Mouse (Mus musculus): ENCODE results near the gene Ctu1.
"Not testable (repeated sequence)": the region's sequence is repeated elsewhere in the genome, so short reads cannot be mapped to it uniquely, and the experiment has no call there.

The Ctu1 gene

GRCm38 (mm10) chr7:43678517-43678916, 6.7 kb downstream of the Ctu1 start:
- no peak for DNase-seq (ENCODE audit: extremely low read depth, low read depth)

- DNase-seq (ENCODE audit: extremely low read depth, low read depth) = no peak
These were observed 9.1 kb downstream of the Ctu1 start for GRCm38 (mm10) chr7:43680960-43681359.

- DNase-seq (ENCODE audit: extremely low read depth, low read depth) = not testable (repeated sequence)
These were observed 10.7 kb downstream of the Ctu1 start for GRCm38 (mm10) chr7:43682511-43682910.

- DNase-seq (ENCODE audit: extremely low read depth, low read depth) = no peak
These were observed 13.3 kb downstream of the Ctu1 start for GRCm38 (mm10) chr7:43685088-43685487.

GRCm38 (mm10) chr7:43690118-43690517, 18.3 kb downstream of the Ctu1 start, which contains the start of gene Klk14:
Gene Klk14, plus strand, starts transcription at chr7:43690418.
- no peak for DNase-seq (ENCODE audit: extremely low read depth, low read depth)

- DNase-seq (ENCODE audit: extremely low read depth, low read depth) = no peak
These were observed 38.2 kb downstream of the Ctu1 start for GRCm38 (mm10) chr7:43710031-43710430.

- DNase-seq (ENCODE audit: extremely low read depth, low read depth) = no peak
These were observed 40.5 kb downstream of the Ctu1 start, which contains the start of gene Klk13 for GRCm38 (mm10) chr7:43712267-43712666. Gene Klk13, plus strand, starts transcription at chr7:43712567.

- DNase-seq (ENCODE audit: extremely low read depth, low read depth) = no peak
These were observed 41.1 kb downstream of the Ctu1 start for GRCm38 (mm10) chr7:43712917-43713316.

GRCm38 (mm10) chr7:43713741-43714351, 42.0 kb downstream of the Ctu1 start:
- no peak for DNase-seq (ENCODE audit: extremely low read depth, low read depth)

Data from MEL-GATA-1-ER (cell line).